13 mouse cellular contexts compared by ENCODE assay signal in genomic region chr17:47472435-47473350, GRCm38 (mm10). TPM values are rescaled to one million over a fixed set of nuclear protein-coding genes. Genes with fewer than 3 reads are reported as not detected.
DNase-seq lines count a peak whose midpoint lies in the region; ATAC-seq lines count a peak whose summit lies in the region.
"Had no signal": no experiment of that assay in that cellular context is flagged by ENCODE, and none has a peak within 500 bp of the region (broad histone marks: within the 10 kb centered on the region; RNA-seq: fewer than 3 reads in every experiment).

No protein-coding gene starts in this region.

- H3K4me3 ChIP-seq in kidney, embryonic 14.5 days (ENCODE audit: low read length) = no peak overlapping the region
- H3K4me3 ChIP-seq in stomach, embryonic 16.5 days (replicated peaks; ENCODE audit: low read length) = no peak overlapping the region
- H3K4me3 ChIP-seq: forebrain, embryonic 13.5 days; neural tube, embryonic 15.5 days had no signal

- H3K36me3 ChIP-seq in kidney, embryonic 14.5 days (ENCODE audit: control insufficient read depth, insufficient read depth, low read length) = no peaks in the 10 kb centered on the region
- H3K36me3 ChIP-seq in stomach, embryonic 16.5 days (ENCODE audit: control insufficient read depth, insufficient read depth, low read length) = no peaks in the 10 kb centered on the region
- H3K36me3 ChIP-seq: neural tube, embryonic 15.5 days had no signal

- peaks cover 2% of the 10 kb centered on the region; the same call in 1 of the 2 replicates for H3K27me3 ChIP-seq in kidney, embryonic 14.5 days (ENCODE audit: control insufficient read depth, insufficient read depth, low read length)
- no peaks in the 10 kb centered on the region for H3K27me3 ChIP-seq in stomach, embryonic 16.5 days (ENCODE audit: control insufficient read depth, insufficient read depth, low read length)

- H3K4me1 ChIP-seq in kidney, embryonic 14.5 days (ENCODE audit: control insufficient read depth, insufficient read depth, low read length) = 0 out of 2 replicates have a peak, but pooled peaks cover 9% of the 10 kb centered on the region
- H3K4me1 ChIP-seq in stomach, embryonic 16.5 days (ENCODE audit: control insufficient read depth, insufficient read depth, low read length) = peaks cover 40% of the 10 kb centered on the region

- no peaks in the 10 kb centered on the region for H3K9me3 ChIP-seq in kidney, embryonic 14.5 days (ENCODE audit: control insufficient read depth, low read length)
- no peaks in the 10 kb centered on the region for H3K9me3 ChIP-seq in stomach, embryonic 16.5 days (replicated peaks; ENCODE audit: control insufficient read depth, low read length)
- H3K9me3 ChIP-seq: forebrain, embryonic 13.5 days; neural tube, embryonic 15.5 days had no signal

- H3K4me2 ChIP-seq in kidney, embryonic 14.5 days (replicated peaks; ENCODE audit: low read depth, low read length) = no peak overlapping the region
- no peak overlapping the region for H3K4me2 ChIP-seq in stomach, embryonic 16.5 days (ENCODE audit: low read depth, low read length)
- H3K4me2 ChIP-seq: forebrain, embryonic 13.5 days; neural tube, embryonic 15.5 days had no signal

- ATAC-seq in kidney, embryonic 14.5 days (ENCODE audit: low FRiP score, low TSS enrichment) = peak; percentile 15; the same call in 1 of the 2 replicates
- ATAC-seq in stomach, embryonic 16.5 days (ENCODE audit: insufficient read depth, low FRiP score) = 0 out of 2 replicates have a peak, but pooled peaks have one; percentile 42
- ATAC-seq in megakaryocyte progenitor cell, adult 5-6 weeks (replicated peaks; ENCODE audit: poor library complexity) = no peak
- ATAC-seq: forebrain, embryonic 13.5 days; midbrain, embryonic 16.5 days had no signal

- no peak for DNase-seq in kidney, adult 8-10 months
- peak; percentile 20 for DNase-seq in right cerebral cortex, adult 18-20 months
- DNase-seq in right cerebral cortex, postnatal 4 days = no peak
- DNase-seq in fibroblast of lung, adult 2 months (ENCODE audit: low read depth) = peak; percentile 71
- no peak for DNase-seq in spleen, postnatal 14 days (ENCODE audit: low spot score in 2 of 2)

- H3K9ac ChIP-seq in kidney, embryonic 14.5 days (ENCODE audit: low read depth, low read length) = 0 out of 2 replicates have a peak overlapping the region, but pooled peaks have one; percentile 7
- H3K9ac ChIP-seq in stomach, embryonic 16.5 days (ENCODE audit: low read length) = peak overlapping the region; percentile 52; the same call in 1 of the 2 replicates
- H3K9ac ChIP-seq: forebrain, embryonic 13.5 days; liver, embryonic 14.5 days; neural tube, embryonic 15.5 days had no signal

- WGBS in kidney, embryonic 14.5 days = 19% methylated on average over 15 of the region's 15 CpGs
- WGBS in stomach, embryonic 16.5 days = 23% methylated on average over 15 of the region's 15 CpGs

- H3K27ac ChIP-seq in kidney, embryonic 14.5 days (ENCODE audit: low read depth, low read length) = no peak overlapping the region; the same call in 1 of the 2 replicates
- peak overlapping the region; percentile 78 for H3K27ac ChIP-seq in stomach, embryonic 16.5 days (ENCODE audit: low read length)
- H3K27ac ChIP-seq: forebrain, embryonic 13.5 days; liver, embryonic 14.5 days; neural tube, embryonic 15.5 days had no signal

RNA-seq across cellular contexts. Expression of gene Taf8, which starts 29.4 kb away (rescaled TPM):
- polyA plus RNA-seq in kidney, embryonic 14.5 days (2014; fragmentation: Nextera tagmentation; extraction: Ambion mirVana) = 24.9 and 28.9 TPM in 2 replicates
- polyA plus RNA-seq in stomach, embryonic 16.5 days (2015; fragmentation: Nextera tagmentation; extraction: Ambion mirVana) = 25.7 and 27.3 TPM in 2 replicates
- total RNA-seq in megakaryocyte progenitor cell, adult 5-6 weeks (2015) = 14.7 and 19.1 TPM in 2 replicates
- 32.1 and 33.4 TPM in 2 replicates for total RNA-seq in megakaryocyte progenitor cell, adult 5-6 weeks (2017)

RNA-seq across cellular contexts. Expression of gene Ccnd3, which starts 32.2 kb away (rescaled TPM):
- 257 and 276 TPM in 2 replicates for polyA plus RNA-seq in kidney, embryonic 14.5 days (2014; fragmentation: Nextera tagmentation; extraction: Ambion mirVana)
- 334 and 340 TPM in 2 replicates for polyA plus RNA-seq in stomach, embryonic 16.5 days (2015; fragmentation: Nextera tagmentation; extraction: Ambion mirVana)
- total RNA-seq in megakaryocyte progenitor cell, adult 5-6 weeks (2015) = 95.3 and 100 TPM in 2 replicates
- 51.4 and 53.8 TPM in 2 replicates for total RNA-seq in megakaryocyte progenitor cell, adult 5-6 weeks (2017)

RNA-seq across cellular contexts. Expression of gene 1700001C19Rik, which starts 35.5 kb away (rescaled TPM):
- 0.39 TPM in 1 of 2 replicates, not detected in the other for polyA plus RNA-seq in kidney, embryonic 14.5 days (2014; fragmentation: Nextera tagmentation; extraction: Ambion mirVana)
- polyA plus RNA-seq in stomach, embryonic 16.5 days (2015; fragmentation: Nextera tagmentation; extraction: Ambion mirVana) = 0.21 and 0.24 TPM in 2 replicates
- 0.12 and 0.27 TPM in 2 replicates for total RNA-seq in megakaryocyte progenitor cell, adult 5-6 weeks (2015)
- total RNA-seq in megakaryocyte progenitor cell, adult 5-6 weeks (2017) = 0.33 and 0.95 TPM in 2 replicates
- total RNA-seq: gastrocnemius, adult 8-10 months had no signal

RNA-seq across cellular contexts. Expression of gene AI661453, which starts 36.3 kb away (rescaled TPM):
- polyA plus RNA-seq in kidney, embryonic 14.5 days (2014; fragmentation: Nextera tagmentation; extraction: Ambion mirVana) = 1.6 and 2.1 TPM in 2 replicates
- polyA plus RNA-seq in stomach, embryonic 16.5 days (2015; fragmentation: Nextera tagmentation; extraction: Ambion mirVana) = 5.1 and 7.7 TPM in 2 replicates
- 1.6 and 2.3 TPM in 2 replicates for total RNA-seq in megakaryocyte progenitor cell, adult 5-6 weeks (2015)
- 0.29 and 0.71 TPM in 2 replicates for total RNA-seq in megakaryocyte progenitor cell, adult 5-6 weeks (2017)

Comparison
In these comparisons a context has a peak if more than half of its experiments do, and no peak if none do; other contexts are left out.
1. DNase-seq: peak in right cerebral cortex, adult 18-20 months (single experiment) and fibroblast of lung, adult 2 months (single experiment); none in kidney, adult 8-10 months (0 of 2), right cerebral cortex, postnatal 4 days (single experiment) and spleen, postnatal 14 days (0 of 2).